Mouse (Mus musculus): ENCODE data around the gene Ttc21a.

DNA sequence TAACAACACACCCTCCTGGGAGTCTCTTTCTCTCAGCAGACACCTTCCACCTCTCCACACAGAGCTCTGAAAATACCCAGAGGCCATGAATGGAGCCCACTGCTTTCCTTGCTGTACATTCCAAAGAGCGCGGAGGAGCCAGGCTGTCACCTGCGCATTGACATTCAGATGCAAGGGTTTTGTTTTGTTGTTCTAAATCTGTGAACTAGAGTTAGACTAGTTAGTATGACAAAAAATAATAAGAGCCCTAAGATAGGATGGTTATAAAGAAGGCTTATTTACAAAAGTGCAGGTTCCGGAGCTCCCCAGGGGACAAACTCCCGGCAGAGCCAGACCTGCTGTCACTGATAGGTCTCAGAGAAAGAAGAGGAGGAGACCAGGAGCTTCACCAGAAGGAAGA is 53.9 kb downstream of the Ttc21a start:
- TF ChIP-seq CHD2 (IDR thresholded peaks at IDR 0.05; ENCODE audit: low read depth, low read length), result no peak
- TF ChIP-seq HCFC1 (IDR thresholded peaks at IDR 0.05; ENCODE audit: borderline replicate concordance, insufficient read depth, low read length), result no peak
- TF ChIP-seq ZC3H11A (IDR thresholded peaks at IDR 0.05; ENCODE audit: borderline replicate concordance, low read depth, low read length), result no peak
